Mouse (Mus musculus): Measurements from ENCODE around the gene Npdc1. TPM values are rescaled to one million over a fixed set of nuclear protein-coding genes. Genes with fewer than 3 reads are reported as not detected.

Npdc1 gene
- total RNA-seq (2021) = 10 to 100 TPM; 37.9 to 39.7 TPM

DNA sequence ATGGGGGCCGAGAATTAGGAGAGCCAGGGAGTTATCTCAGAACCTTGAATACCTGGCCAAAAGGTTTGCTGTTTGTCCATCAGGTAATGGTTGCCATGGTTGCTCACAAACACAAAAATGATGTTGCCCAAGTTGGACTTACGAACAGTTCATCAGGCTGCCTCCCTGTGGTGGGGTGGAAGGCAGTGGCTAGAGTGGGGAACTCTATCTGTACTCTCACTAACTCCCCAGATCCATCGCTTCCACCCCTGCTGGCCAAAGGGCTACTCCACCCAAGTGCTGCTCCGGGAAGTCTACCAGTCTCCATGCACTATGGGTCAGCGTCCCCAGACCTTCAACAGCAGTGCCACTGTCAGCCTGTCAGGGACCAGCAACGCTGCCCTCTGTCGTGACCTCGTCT is at the start of gene Npdc1:
Gene Npdc1, plus strand, starts transcription at position 301 of the 400 bp plus-strand sequence.
- intact Hi-C loops (cut with DNase I) = no loop called here

GRCm38 (mm10) chr2:25349499-25349898 is 49.7 kb upstream of the Npdc1 start:
- intact Hi-C loops (cut with DNase I) = no loop called here
- no peak for DNase-seq

More for the DNA sequence above, at the start of gene Npdc1:
- DNase-seq = no peak

DNA sequence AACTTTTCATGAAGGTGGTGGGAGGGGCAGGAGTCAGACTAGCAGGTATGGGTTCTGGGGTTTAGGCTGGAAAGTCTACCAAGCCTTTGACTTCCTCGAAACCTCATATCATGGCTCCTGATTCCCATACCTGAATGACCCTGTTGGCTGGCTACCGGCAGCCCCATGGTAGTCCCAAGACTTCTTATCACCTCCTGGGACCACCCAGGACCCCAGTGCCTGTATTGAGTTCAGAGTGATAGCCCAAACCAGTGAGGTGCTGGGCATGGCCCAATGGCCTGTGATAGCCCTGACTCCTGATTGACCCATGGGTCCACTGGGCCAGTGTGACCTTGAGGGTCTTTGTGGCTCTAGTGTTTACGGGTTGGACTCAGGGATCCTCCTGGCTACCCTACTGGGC is 48.5 kb upstream of the Npdc1 start:
- intact Hi-C loops (cut with DNase I) = no loop called here
- no peak for DNase-seq

GRCm38 (mm10) chr2:25354211-25354610 is 44.9 kb upstream of the Npdc1 start:
- DNase-seq = no peak
- intact Hi-C loops (cut with DNase I) = no loop called here

- no peak for DNase-seq
- intact Hi-C loops (cut with DNase I) = no loop called here
Observed at GRCm38 (mm10) chr2:25355419-25356066, 43.6 kb upstream of the Npdc1 start.

DNA sequence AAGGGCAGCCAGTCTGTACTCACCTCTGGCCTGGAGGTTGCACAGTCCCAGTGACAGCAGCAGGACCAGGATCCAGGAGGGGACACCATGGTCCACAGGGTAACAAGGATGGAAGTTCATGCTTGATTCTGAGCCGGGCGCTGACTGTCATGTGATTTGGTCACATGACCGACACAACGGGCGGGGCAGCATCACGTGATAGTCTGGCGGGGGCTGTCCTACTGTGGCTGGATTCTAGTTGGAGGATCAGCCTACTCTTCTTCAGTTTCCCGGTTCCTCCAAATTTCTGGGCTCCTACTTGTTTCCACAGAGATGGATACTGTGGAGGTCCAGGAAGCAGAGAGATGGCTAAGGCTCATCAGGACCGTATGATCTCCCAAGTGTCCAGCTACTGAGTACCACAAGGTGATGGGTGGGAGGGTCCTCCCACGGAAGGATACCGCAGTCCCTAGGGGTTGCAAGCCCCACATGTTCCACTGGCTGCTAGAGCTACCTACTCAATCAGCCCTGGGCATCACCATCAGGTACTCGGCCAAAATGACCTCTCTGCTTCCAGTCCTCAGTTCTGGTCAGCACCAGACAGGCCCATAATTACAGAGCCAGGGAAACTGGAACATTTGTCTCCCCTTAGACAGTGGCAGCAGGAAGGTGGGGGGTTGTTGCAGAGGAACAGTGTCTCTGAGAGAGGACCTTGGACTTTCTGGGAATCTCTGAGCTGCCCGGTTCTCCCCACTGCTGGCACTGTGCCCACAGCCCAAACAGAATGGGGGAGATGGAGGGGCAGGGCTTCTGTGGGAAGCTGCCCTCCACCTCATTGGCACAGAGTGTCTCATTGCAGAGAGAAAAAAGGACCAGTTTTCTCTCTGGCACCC is 42.7 kb upstream of the Npdc1 start, which contains the start of gene Dpp7:
Gene Dpp7, minus strand, starts transcription at position 152 of the 872 bp plus-strand sequence.
- intact Hi-C loops (cut with DNase I) = no loop called here
- DNase-seq = peak; percentile 70 to 77

DNA sequence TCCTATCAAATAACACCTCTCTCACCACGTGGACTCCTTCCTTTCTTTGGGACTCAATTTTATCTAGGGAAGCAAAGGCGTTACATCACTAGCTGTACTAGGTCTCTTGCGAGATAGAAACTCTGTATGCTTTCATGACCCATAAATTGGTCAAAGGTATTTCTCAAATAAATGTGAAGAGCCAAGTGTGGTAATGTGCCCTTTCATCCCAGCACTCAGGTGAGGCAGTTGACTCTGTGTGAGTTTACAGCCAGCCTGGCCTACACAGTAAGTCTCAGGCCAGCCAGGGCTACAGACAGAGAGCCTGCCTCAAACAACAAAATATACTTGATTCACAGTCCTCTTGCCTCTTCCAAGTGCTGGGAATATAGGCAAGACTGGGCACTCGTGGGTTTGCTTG is 39.3 kb upstream of the Npdc1 start:
- intact Hi-C loops (cut with DNase I) = no loop called here
- DNase-seq = no peak

- intact Hi-C loops (cut with DNase I) = no loop called here
- no peak for DNase-seq
Observed at GRCm38 (mm10) chr2:25363478-25364178, 35.5 kb upstream of the Npdc1 start.

GRCm38 (mm10) chr2:25364313-25364712 is 34.8 kb upstream of the Npdc1 start:
- DNase-seq = no peak

GRCm38 (mm10) chr2:25364761-25365090 is 34.4 kb upstream of the Npdc1 start:
- intact Hi-C loops (cut with DNase I) = loop anchor here (5.0 kb wide), 1 partner anchor 38 kb away; no protein-coding TSS in a partner anchor
- DNase-seq = no peak

More at GRCm38 (mm10) chr2:25364313-25364712, 34.8 kb upstream of the Npdc1 start:
- intact Hi-C loops (cut with DNase I) = no loop called here

DNA sequence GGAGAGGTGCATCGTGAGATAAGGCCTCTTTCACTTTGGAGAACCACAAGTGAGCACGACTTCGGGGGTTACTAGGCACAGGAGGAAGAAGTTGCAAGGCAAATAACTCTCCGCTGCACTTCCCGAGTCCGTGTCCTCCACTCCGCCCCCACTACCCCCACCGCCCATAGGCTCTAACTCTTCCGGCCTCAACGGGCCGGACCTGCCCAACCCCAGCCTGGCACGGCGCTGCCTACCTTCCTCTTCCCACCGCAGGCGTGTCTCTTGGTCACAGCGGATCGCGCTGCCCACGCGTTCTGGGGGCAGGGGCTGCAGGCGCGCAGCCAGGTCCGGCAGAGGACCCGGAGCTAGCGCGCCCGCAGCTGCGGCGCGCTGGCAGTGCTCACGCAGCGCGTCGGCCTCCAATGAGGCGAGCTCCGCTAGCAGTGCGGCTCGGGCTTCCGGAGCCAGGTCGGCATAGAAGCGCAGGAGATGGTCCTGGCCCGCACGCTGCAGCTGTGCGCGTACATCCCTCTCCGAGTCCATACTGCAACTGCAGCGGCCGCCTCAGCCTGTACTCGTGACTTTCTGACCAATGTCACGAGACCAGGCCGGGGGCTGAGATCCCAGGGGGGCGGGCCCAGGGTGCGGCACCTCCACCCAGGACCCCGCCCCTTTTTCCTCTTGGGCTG is 33.9 kb upstream of the Npdc1 start, which contains the start of gene Uap1l1:
Gene Uap1l1, minus strand, starts transcription at position 592 of the 671 bp plus-strand sequence.
- intact Hi-C loops (cut with DNase I) = loop anchor here (5.0 kb wide), 1 partner anchor 37 kb away; no protein-coding TSS in a partner anchor
- DNase-seq = peak; percentile 81

DNA sequence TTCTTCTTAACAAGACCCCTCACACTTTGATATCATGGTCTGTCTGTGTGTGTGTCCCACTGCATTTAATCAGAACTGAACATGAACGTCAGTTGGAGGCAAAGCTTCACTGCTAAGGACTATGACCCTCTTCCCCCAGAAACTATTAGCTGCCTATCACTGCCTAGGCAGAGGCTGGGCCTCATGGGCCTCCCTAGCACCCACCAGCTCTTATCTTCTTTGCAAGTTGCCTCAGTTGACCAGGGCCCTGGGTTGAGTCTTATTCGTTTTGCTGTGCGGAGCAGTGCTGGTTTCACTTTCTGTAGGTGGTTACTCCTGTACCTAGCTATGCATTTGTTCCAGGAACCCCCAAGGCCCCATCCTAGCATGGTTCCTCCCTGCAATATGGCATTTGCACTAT is 29.2 kb upstream of the Npdc1 start:
- DNase-seq = no peak
- intact Hi-C loops (cut with DNase I) = loop anchor here (5.0 kb wide), 1 partner anchor 32 kb away; no protein-coding TSS in a partner anchor

- intact Hi-C loops (cut with DNase I) = no loop called here
- peak; percentile 89 to 91 for DNase-seq
Observed at GRCm38 (mm10) chr2:25371764-25372643, 27.1 kb upstream of the Npdc1 start, which contains the start of gene Sapcd2. Gene Sapcd2, plus strand, starts transcription at chr2:25372321.

DNA sequence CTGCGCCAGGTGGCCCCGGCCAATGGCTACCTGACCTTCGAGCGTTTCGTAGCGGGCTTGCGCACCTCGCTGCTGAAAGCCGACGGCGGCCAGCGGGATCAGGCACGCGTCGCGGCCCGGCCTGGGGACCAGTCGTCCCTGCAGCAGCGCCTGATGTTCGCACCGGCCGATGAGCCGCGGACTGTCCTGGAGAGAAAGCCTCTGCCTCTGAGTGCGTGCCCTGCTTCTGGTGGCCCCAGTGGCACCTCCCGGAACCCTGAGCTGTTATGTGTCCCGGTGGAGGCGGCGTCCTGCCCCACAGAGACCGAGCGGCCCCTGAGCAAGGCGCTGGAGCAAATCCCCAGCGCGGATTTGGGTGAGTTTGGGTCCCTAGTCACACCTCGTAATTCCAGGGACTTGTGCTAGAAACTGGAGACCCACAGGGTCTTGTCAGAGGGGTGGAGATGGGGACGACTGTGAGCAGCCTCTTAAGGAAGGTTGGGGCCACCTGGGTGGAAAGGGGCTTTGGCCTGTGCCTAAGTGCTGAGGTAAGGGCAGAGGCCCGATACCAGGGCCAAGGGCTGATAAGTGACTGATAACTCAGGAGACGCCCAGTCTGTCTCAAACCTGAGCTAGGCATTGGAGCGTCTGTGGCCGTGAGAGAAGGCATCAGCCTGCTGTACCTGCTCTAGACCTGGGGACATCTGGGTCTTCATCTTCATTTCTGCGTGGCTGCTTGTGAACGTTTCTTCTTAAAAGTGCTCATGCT is 26.3 kb upstream of the Npdc1 start:
- intact Hi-C loops (cut with DNase I) = no loop called here
- no peak for DNase-seq

DNA sequence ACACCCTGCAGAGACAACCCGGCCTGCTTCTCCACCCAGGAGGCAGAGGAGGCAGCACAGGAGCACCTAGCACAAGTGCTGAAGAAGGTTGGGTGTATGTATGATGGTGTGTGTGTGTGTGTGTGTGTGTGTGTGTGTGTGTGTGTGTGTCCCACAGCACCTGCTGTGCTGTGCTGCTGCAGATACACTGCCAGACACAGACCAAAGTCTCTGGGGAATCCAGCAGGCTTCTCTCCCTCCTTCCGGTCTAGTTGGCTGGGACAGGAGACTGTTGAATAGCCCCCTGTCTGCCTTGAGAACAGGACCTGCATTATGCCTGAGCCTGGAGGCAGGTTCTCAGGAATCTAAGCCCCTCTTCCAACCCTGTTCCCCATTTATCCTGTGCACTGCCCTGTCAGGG is 25.7 kb upstream of the Npdc1 start:
- intact Hi-C loops (cut with DNase I) = no loop called here
- no peak for DNase-seq

DNA sequence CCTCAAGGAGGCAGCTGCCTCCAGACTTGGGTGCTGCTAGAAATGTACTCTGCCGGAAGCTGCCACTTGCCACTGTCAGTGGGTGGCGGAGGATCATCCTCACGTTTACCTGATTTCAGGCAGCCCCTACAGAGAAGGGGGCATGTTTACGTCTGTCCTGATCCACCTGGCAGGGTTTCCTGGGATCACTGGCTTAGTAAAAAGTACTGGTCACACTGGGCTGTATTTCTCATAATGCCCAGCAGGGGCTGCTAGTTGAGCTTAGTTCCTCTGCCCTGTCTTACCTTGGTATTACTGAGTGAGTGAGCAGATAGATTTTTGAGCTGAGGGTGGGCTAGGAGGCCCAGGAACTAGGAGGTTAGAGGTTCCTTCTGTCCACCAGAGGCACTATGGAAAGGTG is 22.6 kb upstream of the Npdc1 start:
- peak; percentile 62 to 77 for DNase-seq
- intact Hi-C loops (cut with DNase I) = loop anchor here (2.0 to 5.0 kb wide), 3 partner anchors 24 to 50 kb away; no protein-coding TSS in a partner anchor

DNA sequence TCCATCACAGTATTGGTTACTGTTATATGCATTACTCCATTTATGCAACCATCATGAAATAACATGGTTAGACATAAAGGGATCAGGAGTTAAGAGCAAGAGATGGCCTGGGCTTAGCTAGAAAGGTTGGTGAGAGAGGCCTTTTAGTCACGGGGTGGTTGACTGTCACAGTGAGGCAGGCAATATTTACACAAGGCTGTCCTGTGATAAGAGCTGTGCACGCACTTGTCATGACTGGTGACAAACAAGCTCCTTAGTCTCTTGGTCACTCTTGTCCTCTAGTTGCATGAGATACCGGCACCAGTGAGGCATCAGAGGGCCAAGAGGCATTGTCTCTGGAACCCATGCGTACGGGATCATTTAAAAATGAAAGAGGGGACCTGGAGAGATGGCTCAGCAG is 14.7 kb upstream of the Npdc1 start:
- DNase-seq = no peak
- intact Hi-C loops (cut with DNase I) = no loop called here

GRCm38 (mm10) chr2:25391266-25391665 is 7.9 kb upstream of the Npdc1 start:
- peak; percentile 34 to 37 for DNase-seq
- intact Hi-C loops (cut with DNase I) = no loop called here

Data from heart, postnatal 10 days (tissue).